Mouse (Mus musculus) thymus, adult 2 months (tissue): ENCODE results near the gene Gm20388. TPM values are rescaled to one million over a fixed set of nuclear protein-coding genes. Genes with fewer than 3 reads are reported as not detected.

Experiments
- DNase-seq: peaks from one replicate; pipeline ENCODE4 v3.0.0; 2021
- H3K27ac ChIP-seq: fragments of 200-500 bp; 2 replicates; pipeline ENCODE4 v1.5.1; 2012; ENCODE audit warnings: low read length, control low read depth; ENCODE audit not compliant: control insufficient read depth, insufficient read depth
- H3K27me3 ChIP-seq: fragments of 200-500 bp; 2 replicates; pipeline ENCODE4 v1.6.1; 2012; ENCODE audit warnings: mild to moderate bottlenecking, low read length, moderate library complexity, mixed read lengths; ENCODE audit not compliant: control insufficient read depth, insufficient read depth
- H3K36me3 ChIP-seq: fragments of 200-500 bp; 2 replicates; pipeline ENCODE4 v1.6.1; 2012; ENCODE audit warnings: mild to moderate bottlenecking, low read length, moderate library complexity; ENCODE audit not compliant: control insufficient read depth, insufficient read depth
- H3K4me1 ChIP-seq: fragments of 200-500 bp; replicated peaks from 2 replicates; pipeline ENCODE4 v1.6.1; 2012; ENCODE audit warnings: low read length; ENCODE audit not compliant: control insufficient read depth, insufficient read depth
- H3K4me3 ChIP-seq: fragments of 200-500 bp; 2 replicates; pipeline ENCODE4 v1.5.1; 2012; ENCODE audit warnings: mild to moderate bottlenecking, low read length, control low read depth, moderate library complexity; ENCODE audit not compliant: control insufficient read depth, insufficient read depth
- CTCF ChIP-seq: fragments of 200-500 bp; IDR thresholded peaks from 2 replicates; pipeline ENCODE4 v1.5.1; 2012; ENCODE audit warnings: mild to moderate bottlenecking, control low read depth, low read length, moderate library complexity, borderline replicate concordance; ENCODE audit not compliant: control insufficient read depth, poor library complexity, insufficient read depth; ENCODE audit errors: extremely low read depth
- POLR2A ChIP-seq: fragments of 200-500 bp; IDR thresholded peaks from 2 replicates; pipeline ENCODE4 v1.6.1; 2012; ENCODE audit warnings: mild to moderate bottlenecking, low read length, control low read depth, moderate library complexity; ENCODE audit not compliant: control insufficient read depth, poor library complexity, insufficient read depth; ENCODE audit errors: extremely low read depth
- WGBS: fragments of 180-500 bp; shearing (Covaris S2); methylation state at CpG from one replicate; pipeline ENCODE4 v1.1.7; 2018; 5-methylcytosine and 5-hydroxymethylcytosine counted together
- polyA plus RNA-seq: library from polyadenylated mRNA; depleted of rRNA; stranded (reverse); fragments of >200 nt; gene quantifications from 2 replicates; pipeline ENCODE4 v1.2.3, GENCODE M21; 2012

Gene Gm20388
- polyA plus RNA-seq, 1 experiment: 103 TPM

- no peak overlapping the region for H3K4me3 ChIP-seq
- H3K27me3 ChIP-seq: no peaks in the 10 kb centered on the region
- H3K27ac ChIP-seq: no peak overlapping the region
- TF ChIP-seq CTCF: no peak
- no peak for TF ChIP-seq POLR2A
- peaks cover 13% of the 10 kb centered on the region for H3K4me1 ChIP-seq
- DNase-seq: no peak
- H3K36me3 ChIP-seq: peaks cover 5% of the 10 kb centered on the region; the same call in 1 of the 2 replicates
- WGBS: 46% methylated on average over 6 of the region's 6 CpGs
These were observed 2392.8 kb downstream of the Gm20388 start for GRCm38 (mm10) chr8:122303451-122303850.

- Histone ChIP-seq H3K4me3 (no peak overlapping the region), H3K27ac (no peak overlapping the region), H3K27me3 (no peaks in the 10 kb centered on the region), H3K4me1 (peaks cover 13% of the 10 kb centered on the region), H3K36me3 (peaks cover 6% of the 10 kb centered on the region; the same call in 1 of the 2 replicates)
- no peak for DNase-seq
- 20% methylated on average over 3 of the region's 3 CpGs for WGBS
- TF ChIP-seq POLR2A: no peak
- no peak for TF ChIP-seq CTCF
These were observed 2393.4 kb downstream of the Gm20388 start for GRCm38 (mm10) chr8:122304058-122304457.

GRCm38 (mm10) chr8:122306660-122307399 is 2396.2 kb downstream of the Gm20388 start:
- H3K27me3 ChIP-seq: no peaks in the 10 kb centered on the region
- 97% methylated on average over 26 of the region's 26 CpGs for WGBS
- H3K4me3 ChIP-seq: no peak overlapping the region
- TF ChIP-seq CTCF: no peak
- TF ChIP-seq POLR2A: no peak
- DNase-seq: no peak
- H3K36me3 ChIP-seq: peaks cover 6% of the 10 kb centered on the region; the same call in 1 of the 2 replicates
- no peak overlapping the region for H3K27ac ChIP-seq
- peaks cover 13% of the 10 kb centered on the region for H3K4me1 ChIP-seq

GRCm38 (mm10) chr8:122307836-122308235 is 2397.2 kb downstream of the Gm20388 start:
- Histone ChIP-seq H3K27me3 (no peaks in the 10 kb centered on the region), H3K4me3 (no peak overlapping the region), H3K27ac (no peak overlapping the region), H3K4me1 (peaks cover 7% of the 10 kb centered on the region), H3K36me3 (peaks cover 6% of the 10 kb centered on the region; the same call in 1 of the 2 replicates)
- TF ChIP-seq CTCF (no peak), POLR2A (no peak)
- 97% methylated on average over 8 of the region's 8 CpGs for WGBS
- no peak for DNase-seq

GRCm38 (mm10) chr8:122309272-122309671 is 2398.6 kb downstream of the Gm20388 start:
- Histone ChIP-seq H3K36me3 (peaks cover 6% of the 10 kb centered on the region; the same call in 1 of the 2 replicates), H3K27ac (no peak overlapping the region), H3K4me1 (no peaks in the 10 kb centered on the region), H3K4me3 (no peak overlapping the region), H3K27me3 (no peaks in the 10 kb centered on the region)
- 95% methylated on average over 12 of the region's 12 CpGs for WGBS
- DNase-seq: no peak
- TF ChIP-seq POLR2A (no peak), CTCF (no peak)

- WGBS: 96% methylated on average over 2 of the region's 2 CpGs
- no peak overlapping the region for H3K4me3 ChIP-seq
- no peak overlapping the region for H3K27ac ChIP-seq
- no peak for TF ChIP-seq POLR2A
- TF ChIP-seq CTCF: no peak
- peaks cover 5% of the 10 kb centered on the region; the same call in 1 of the 2 replicates for H3K36me3 ChIP-seq
- DNase-seq: no peak
- no peaks in the 10 kb centered on the region for H3K27me3 ChIP-seq
- peaks cover 3% of the 10 kb centered on the region; the same call in 1 of the 2 replicates for H3K4me1 ChIP-seq
These were observed 2400.5 kb downstream of the Gm20388 start for GRCm38 (mm10) chr8:122311115-122311514.
